Mouse (Mus musculus) left cerebral cortex, postnatal 10 days (tissue): ENCODE results near the gene Lrrc66. TPM values are rescaled to one million over a fixed set of nuclear protein-coding genes. Genes with fewer than 3 reads are reported as not detected.
"Not testable (repeated sequence)": the region's sequence is repeated elsewhere in the genome, so short reads cannot be mapped to it uniquely, and the experiment has no call there.

ENCODE experiments used
- DNase-seq, 2 experiments: peaks; one replicate each; pipeline ENCODE4 v3.0.0; 2021 to 2022; ENCODE audit warnings: low spot score in 2 of 2, mixed read lengths in 1 of 2; ENCODE audit errors: extremely low spot score in 1 of 2
- intact Hi-C: fragments of 180-260 bp; cut with DNase I; formaldehyde crosslinking; loops from one replicate; pipeline ENCODE4 v1.15.1; 2025
- total RNA-seq, 2 experiments: library from RNA; stranded (reverse); gene quantifications; 2 replicates each; pipeline ENCODE4 v1.2.3; 2021

Gene Lrrc66
- total RNA-seq, 2 experiments from 2014 or later: not detected

GRCm38 (mm10) chr5:73625505-73625904, 6.8 kb downstream of the Lrrc66 start:
- DNase-seq: no peak
- intact Hi-C loops: no loop called here

- no peak for DNase-seq
- intact Hi-C loops: no loop called here
These were observed 13.4 kb downstream of the Lrrc66 start for GRCm38 (mm10) chr5:73618969-73619368.

- DNase-seq: no peak
- intact Hi-C loops: no loop called here
These were observed 17.1 kb downstream of the Lrrc66 start for GRCm38 (mm10) chr5:73615211-73615610.

GRCm38 (mm10) chr5:73613296-73613695, 19.0 kb downstream of the Lrrc66 start:
- no peak for DNase-seq
- intact Hi-C loops: no loop called here

- intact Hi-C loops: no loop called here
These were observed 21.3 kb downstream of the Lrrc66 start for GRCm38 (mm10) chr5:73611071-73611470.

GRCm38 (mm10) chr5:73604964-73605363, 27.4 kb downstream of the Lrrc66 start:
- intact Hi-C loops: no loop called here

More at GRCm38 (mm10) chr5:73611071-73611470, 21.3 kb downstream of the Lrrc66 start:
- no peak for DNase-seq

GRCm38 (mm10) chr5:73604542-73604941, 27.8 kb downstream of the Lrrc66 start:
- no peak for DNase-seq
- intact Hi-C loops: no loop called here

More at GRCm38 (mm10) chr5:73604964-73605363, 27.4 kb downstream of the Lrrc66 start:
- no peak for DNase-seq

- intact Hi-C loops: no loop called here
- no peak for DNase-seq
These were observed 29.5 kb downstream of the Lrrc66 start for GRCm38 (mm10) chr5:73602865-73603264.

- intact Hi-C loops: no loop called here
- no peak for DNase-seq
These were observed 31.0 kb downstream of the Lrrc66 start for GRCm38 (mm10) chr5:73601361-73601763.

- DNase-seq: no peak
- intact Hi-C loops: no loop called here
These were observed 32.3 kb downstream of the Lrrc66 start for GRCm38 (mm10) chr5:73599991-73600390.

- intact Hi-C loops: no loop called here
- peak in 1 of 2 experiments; percentile 47 for DNase-seq
These were observed 33.2 kb downstream of the Lrrc66 start for GRCm38 (mm10) chr5:73598943-73599695.

GRCm38 (mm10) chr5:73587119-73587518, 45.2 kb downstream of the Lrrc66 start:
- no peak for DNase-seq
- intact Hi-C loops: no loop called here

- intact Hi-C loops: no loop called here
- DNase-seq: no peak
These were observed 45.7 kb downstream of the Lrrc66 start for GRCm38 (mm10) chr5:73586597-73586996.

GRCm38 (mm10) chr5:73585212-73586115, 46.9 kb downstream of the Lrrc66 start:
- intact Hi-C loops: no loop called here
- DNase-seq: no peak

GRCm38 (mm10) chr5:73584011-73584410, 48.3 kb downstream of the Lrrc66 start:
- intact Hi-C loops, DNase-seq: not testable (repeated sequence)

GRCm38 (mm10) chr5:73578131-73578530, 54.2 kb downstream of the Lrrc66 start:
- intact Hi-C loops: no loop called here
- no peak for DNase-seq

- DNase-seq: peak in 1 of 2 experiments; percentile 38
- intact Hi-C loops: no loop called here
These were observed 55.6 kb downstream of the Lrrc66 start for GRCm38 (mm10) chr5:73576708-73577107.

- no peak for DNase-seq
- intact Hi-C loops: no loop called here
These were observed 57.7 kb downstream of the Lrrc66 start for GRCm38 (mm10) chr5:73574616-73575015.

GRCm38 (mm10) chr5:73573789-73574188, 58.5 kb downstream of the Lrrc66 start:
- intact Hi-C loops: no loop called here
- DNase-seq: no peak

GRCm38 (mm10) chr5:73572846-73573245, 59.5 kb downstream of the Lrrc66 start:
- intact Hi-C loops: no loop called here
- DNase-seq: no peak
